Mouse (Mus musculus): ENCODE results near the gene Tm7sf3. TPM values are rescaled to one million over a fixed set of nuclear protein-coding genes. Genes with fewer than 3 reads are reported as not detected.

Gene Tm7sf3
- polyA plus RNA-seq, 1 experiment from 2014 or later, result 41.9 TPM

DNA sequence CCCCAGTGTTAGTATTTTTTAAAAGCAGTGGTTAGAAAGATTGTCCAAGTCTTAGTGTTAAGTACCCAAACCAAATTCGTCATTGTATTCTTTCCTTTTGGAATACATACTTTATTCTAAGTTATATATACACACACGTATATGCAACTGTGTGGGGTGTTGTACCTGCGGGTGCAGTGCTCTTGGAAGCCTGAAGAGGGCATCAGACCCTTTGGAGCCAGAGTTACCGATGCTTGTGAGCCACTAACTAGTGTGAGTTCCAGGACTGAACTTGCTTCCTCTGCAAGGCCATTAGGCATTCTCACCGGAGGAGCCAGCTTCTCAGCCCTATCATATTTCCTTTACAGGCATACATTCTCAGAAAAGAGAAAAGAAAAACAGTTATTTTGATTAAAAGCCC lies 20.1 kb upstream of the Tm7sf3 start:
- Histone ChIP-seq H3K9me3 (ENCODE audit: low read length) (no peaks in the 10 kb centered on the region), H3K27me3 (ENCODE audit: insufficient read depth, low read length) (no peaks in the 10 kb centered on the region), H3K36me3 (ENCODE audit: insufficient read depth, low read length) (no peaks in the 10 kb centered on the region), H3K27ac (ENCODE audit: low read length) (no peak overlapping the region), H3K4me1 (ENCODE audit: insufficient read depth, low read length) (no peaks in the 10 kb centered on the region), H3K4me3 (ENCODE audit: low read length) (no peak overlapping the region), H3K4me2 (replicated peaks; ENCODE audit: low read depth, low read length) (no peak overlapping the region), H3K9ac (replicated peaks; ENCODE audit: low read length) (no peak overlapping the region)
- ATAC-seq (ENCODE audit: low FRiP score, low TSS enrichment), result no peak
- 24% methylated on average over 5 of the region's 5 CpGs for WGBS

DNA sequence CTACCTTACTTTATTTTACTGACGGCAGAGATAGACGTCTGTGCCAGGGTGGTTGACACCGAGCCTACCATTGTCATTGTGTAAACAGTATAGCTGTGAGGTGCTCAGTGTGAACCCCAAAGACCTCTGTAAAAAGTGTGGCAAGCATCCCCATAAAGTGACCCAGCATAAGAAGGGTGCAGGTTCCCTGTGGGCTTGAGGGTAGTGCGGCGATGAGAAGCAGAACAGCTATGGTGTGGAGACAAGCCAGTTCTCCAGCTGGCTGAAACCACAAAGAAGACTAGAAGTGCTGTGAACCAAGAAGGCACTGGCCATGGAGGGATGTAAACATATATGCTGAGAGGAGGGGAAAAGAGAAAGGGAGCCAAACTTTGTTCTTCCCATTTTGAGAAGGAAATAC lies 19.0 kb upstream of the Tm7sf3 start:
- ATAC-seq (ENCODE audit: low FRiP score, low TSS enrichment), result no peak
- WGBS, result 86% methylated on average over 5 of the region's 5 CpGs
- no peak overlapping the region for H3K4me3 ChIP-seq (ENCODE audit: low read length)
- H3K4me1 ChIP-seq (ENCODE audit: insufficient read depth, low read length), result no peaks in the 10 kb centered on the region
- no peak overlapping the region for H3K9ac ChIP-seq (replicated peaks; ENCODE audit: low read length)
- no peaks in the 10 kb centered on the region for H3K27me3 ChIP-seq (ENCODE audit: insufficient read depth, low read length)
- no peaks in the 10 kb centered on the region for H3K9me3 ChIP-seq (ENCODE audit: low read length)
- no peaks in the 10 kb centered on the region for H3K36me3 ChIP-seq (ENCODE audit: insufficient read depth, low read length)
- H3K27ac ChIP-seq (ENCODE audit: low read length), result no peak overlapping the region
- H3K4me2 ChIP-seq (replicated peaks; ENCODE audit: low read depth, low read length), result no peak overlapping the region

DNA sequence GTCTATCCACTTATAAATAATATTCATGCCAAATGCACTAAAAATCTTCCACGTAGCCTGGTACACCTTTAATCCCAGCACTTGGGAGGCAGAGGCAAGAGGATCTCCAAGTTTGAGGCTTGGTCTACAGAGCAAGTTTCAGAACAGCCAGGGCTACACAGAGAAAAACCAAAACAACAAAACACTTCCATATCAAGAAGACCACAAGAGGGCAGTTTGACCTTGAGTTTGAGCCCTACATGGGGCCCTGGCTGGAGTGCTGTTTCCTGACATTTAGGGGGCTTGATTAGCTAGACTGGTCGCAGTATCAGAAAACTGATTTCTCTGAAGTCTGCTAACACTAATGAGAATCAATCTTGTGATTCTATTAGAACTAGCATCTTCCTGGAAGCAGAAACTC lies 18.0 kb upstream of the Tm7sf3 start:
- H3K4me2 ChIP-seq (replicated peaks; ENCODE audit: low read depth, low read length), result no peak overlapping the region
- no peak overlapping the region for H3K27ac ChIP-seq (ENCODE audit: low read length)
- H3K4me1 ChIP-seq (ENCODE audit: insufficient read depth, low read length), result no peaks in the 10 kb centered on the region
- H3K9me3 ChIP-seq (ENCODE audit: low read length), result no peaks in the 10 kb centered on the region
- H3K9ac ChIP-seq (replicated peaks; ENCODE audit: low read length), result no peak overlapping the region
- H3K27me3 ChIP-seq (ENCODE audit: insufficient read depth, low read length), result no peaks in the 10 kb centered on the region
- H3K36me3 ChIP-seq (ENCODE audit: insufficient read depth, low read length), result no peaks in the 10 kb centered on the region
- no peak; the same call in 1 of the 2 replicates for ATAC-seq (ENCODE audit: low FRiP score, low TSS enrichment)
- 58% methylated on average over 2 of the region's 2 CpGs for WGBS
- no peak overlapping the region for H3K4me3 ChIP-seq (ENCODE audit: low read length)

DNA sequence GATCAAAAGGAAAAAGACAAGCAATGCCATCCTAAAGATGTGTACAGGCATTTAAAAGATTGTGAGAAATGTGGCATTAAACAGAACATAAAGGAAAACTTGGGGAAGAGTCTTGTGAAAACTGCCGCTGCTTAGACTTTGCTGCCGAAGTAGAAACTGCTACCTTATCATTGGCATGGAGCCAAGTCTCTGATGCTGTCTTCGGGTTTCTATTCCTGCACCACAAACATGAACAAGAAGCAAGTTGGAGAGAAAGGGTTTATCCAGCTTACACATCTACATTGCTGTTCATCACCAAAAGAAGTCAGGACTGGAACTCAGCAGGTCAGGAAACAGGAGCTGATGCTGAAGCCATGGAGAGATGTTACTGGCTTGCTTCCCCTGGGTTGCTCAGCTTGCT lies 10.6 kb upstream of the Tm7sf3 start:
- WGBS, result 73% methylated on average over 3 of the region's 3 CpGs
- H3K4me2 ChIP-seq (replicated peaks; ENCODE audit: low read depth, low read length), result no peak overlapping the region
- ATAC-seq (ENCODE audit: low FRiP score, low TSS enrichment), result no peak

DNA sequence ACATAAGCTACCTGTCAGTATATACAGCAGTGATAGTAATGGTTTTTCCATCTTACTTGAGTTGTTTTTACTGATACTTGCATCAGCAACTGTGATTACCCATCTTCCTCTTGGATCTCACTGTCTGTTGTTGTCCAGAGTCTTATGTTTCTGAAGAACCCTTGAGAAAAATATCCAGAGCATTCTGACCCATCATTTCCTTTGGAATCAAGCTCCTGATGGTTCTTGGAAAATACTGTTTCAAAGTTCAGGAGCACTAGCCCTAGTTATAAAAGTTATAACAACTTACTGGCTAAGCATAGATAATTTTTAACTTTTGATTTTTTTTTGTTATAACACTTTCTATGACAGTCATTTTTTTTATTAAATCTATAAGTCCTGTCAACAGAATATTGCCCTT lies 8.8 kb upstream of the Tm7sf3 start:
- peaks cover 12% of the 10 kb centered on the region; the same call in 1 of the 2 replicates for H3K36me3 ChIP-seq (ENCODE audit: insufficient read depth, low read length)
- no peak for ATAC-seq (ENCODE audit: low FRiP score, low TSS enrichment)
- H3K9me3 ChIP-seq (ENCODE audit: low read length), result no peaks in the 10 kb centered on the region
- no peak overlapping the region for H3K9ac ChIP-seq (replicated peaks; ENCODE audit: low read length)
- no peak overlapping the region for H3K27ac ChIP-seq (ENCODE audit: low read length)
- H3K4me3 ChIP-seq (ENCODE audit: low read length), result no peak overlapping the region
- H3K27me3 ChIP-seq (ENCODE audit: insufficient read depth, low read length), result no peaks in the 10 kb centered on the region
- no peaks in the 10 kb centered on the region for H3K4me1 ChIP-seq (ENCODE audit: insufficient read depth, low read length)
- H3K4me2 ChIP-seq (replicated peaks; ENCODE audit: low read depth, low read length), result no peak overlapping the region

More for the DNA sequence above, 10.6 kb upstream of the Tm7sf3 start:
- Histone ChIP-seq H3K4me3 (ENCODE audit: low read length) (no peak overlapping the region), H3K9me3 (ENCODE audit: low read length) (no peaks in the 10 kb centered on the region), H3K4me1 (ENCODE audit: insufficient read depth, low read length) (no peaks in the 10 kb centered on the region), H3K27me3 (ENCODE audit: insufficient read depth, low read length) (no peaks in the 10 kb centered on the region), H3K36me3 (ENCODE audit: insufficient read depth, low read length) (peaks cover 12% of the 10 kb centered on the region; the same call in 1 of the 2 replicates), H3K9ac (replicated peaks; ENCODE audit: low read length) (no peak overlapping the region), H3K27ac (ENCODE audit: low read length) (no peak overlapping the region)

DNA sequence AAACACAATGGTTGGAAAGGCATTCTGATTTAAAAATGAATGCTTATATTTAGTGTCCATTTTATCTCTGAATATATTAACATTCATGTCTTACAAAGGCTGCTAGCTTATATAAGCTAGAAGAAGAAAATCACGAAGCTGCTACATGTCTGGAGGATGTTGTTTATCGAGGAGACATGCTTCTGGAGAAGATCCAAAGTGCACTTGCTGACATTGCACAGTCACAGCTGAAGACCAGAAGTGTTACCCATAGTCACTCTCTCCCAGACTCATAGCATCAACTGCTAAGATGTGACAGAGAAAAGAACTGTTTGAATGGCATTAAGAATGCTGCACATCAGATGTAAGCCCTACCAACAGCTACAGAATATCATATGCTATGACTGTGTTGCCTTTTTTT lies 7.4 kb upstream of the Tm7sf3 start:
- H3K4me2 ChIP-seq (replicated peaks; ENCODE audit: low read depth, low read length), result no peak overlapping the region
- 73% methylated on average over 2 of the region's 2 CpGs for WGBS

DNA sequence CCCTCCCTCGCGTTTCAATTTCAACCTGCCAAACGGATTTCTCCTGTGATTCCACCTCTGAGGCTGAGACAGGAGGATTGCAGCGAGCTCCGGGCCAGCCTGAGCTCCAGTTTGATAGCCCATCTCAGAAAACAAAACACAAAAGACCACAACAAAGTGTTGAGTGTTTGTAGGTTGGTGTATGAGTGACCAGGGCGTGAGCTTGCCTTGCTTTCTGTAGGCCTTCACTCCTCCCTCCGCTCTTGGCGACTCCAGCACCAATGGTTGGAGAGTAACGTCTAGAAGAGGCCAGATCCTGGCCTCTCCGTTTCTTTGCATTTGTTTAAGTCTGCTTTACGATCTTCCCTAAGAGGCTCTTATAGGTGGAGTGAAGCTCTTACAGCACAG lies 553 bp upstream of the Tm7sf3 start:
- 26% methylated on average over 11 of the region's 11 CpGs for WGBS
- no peaks in the 10 kb centered on the region for H3K9me3 ChIP-seq (ENCODE audit: low read length)
- H3K9ac ChIP-seq (replicated peaks; ENCODE audit: low read length), result peak overlapping the region; percentile 91
- no peaks in the 10 kb centered on the region for H3K36me3 ChIP-seq (ENCODE audit: insufficient read depth, low read length)
- ATAC-seq (ENCODE audit: low FRiP score, low TSS enrichment), result 0 out of 2 replicates have a peak, but pooled peaks have one; percentile 35
- H3K27ac ChIP-seq (ENCODE audit: low read length), result peak overlapping the region; percentile 95
- H3K27me3 ChIP-seq (ENCODE audit: insufficient read depth, low read length), result no peaks in the 10 kb centered on the region
- peaks cover 8% of the 10 kb centered on the region for H3K4me1 ChIP-seq (ENCODE audit: insufficient read depth, low read length)
- H3K4me3 ChIP-seq (ENCODE audit: low read length), result peak overlapping the region; percentile 93
- H3K4me2 ChIP-seq (replicated peaks; ENCODE audit: low read depth, low read length), result peak overlapping the region; percentile 78

More for the DNA sequence above, 7.4 kb upstream of the Tm7sf3 start:
- no peak overlapping the region for H3K4me3 ChIP-seq (ENCODE audit: low read length)
- H3K27ac ChIP-seq (ENCODE audit: low read length), result no peak overlapping the region
- no peak overlapping the region for H3K9ac ChIP-seq (replicated peaks; ENCODE audit: low read length)
- H3K4me1 ChIP-seq (ENCODE audit: insufficient read depth, low read length), result no peaks in the 10 kb centered on the region
- H3K9me3 ChIP-seq (ENCODE audit: low read length), result no peaks in the 10 kb centered on the region
- no peaks in the 10 kb centered on the region for H3K27me3 ChIP-seq (ENCODE audit: insufficient read depth, low read length)
- peaks cover 12% of the 10 kb centered on the region; the same call in 1 of the 2 replicates for H3K36me3 ChIP-seq (ENCODE audit: insufficient read depth, low read length)
- no peak for ATAC-seq (ENCODE audit: low FRiP score, low TSS enrichment)

DNA sequence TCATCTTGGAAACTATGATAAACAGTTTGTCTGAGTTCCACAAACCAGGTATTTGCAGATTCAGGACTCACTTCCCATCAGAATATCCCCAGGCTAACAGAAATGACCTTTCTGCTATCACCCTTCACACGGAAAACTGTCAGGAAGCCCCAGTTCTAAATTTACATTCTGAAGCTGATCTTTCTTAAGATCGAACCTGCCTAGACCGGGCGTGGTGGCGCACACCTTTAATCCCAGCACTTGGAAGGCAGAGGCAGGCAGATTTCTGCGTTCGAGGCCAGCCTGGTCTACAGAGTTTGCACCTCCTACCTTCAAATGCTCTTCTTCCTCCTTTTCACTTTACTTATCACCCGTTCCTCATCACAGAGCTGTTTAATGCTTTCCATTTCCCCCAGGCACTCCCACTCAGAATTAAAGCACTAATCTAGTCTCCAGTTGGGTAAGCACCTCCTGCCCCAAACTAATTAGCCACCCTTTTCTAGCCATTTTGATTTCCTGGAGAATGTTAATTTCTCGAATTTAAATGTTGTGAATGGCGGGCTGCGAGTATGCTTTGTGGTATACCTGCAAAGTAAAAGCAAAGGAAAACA lies 908 bp downstream of the Tm7sf3 start:
- Histone ChIP-seq H3K4me1 (ENCODE audit: insufficient read depth, low read length) (peaks cover 8% of the 10 kb centered on the region), H3K27ac (ENCODE audit: low read length) (peak overlapping the region; percentile 51; the same call in 1 of the 2 replicates), H3K36me3 (ENCODE audit: insufficient read depth, low read length) (no peaks in the 10 kb centered on the region), H3K4me3 (ENCODE audit: low read length) (peak overlapping the region; percentile 93), H3K9me3 (ENCODE audit: low read length) (no peaks in the 10 kb centered on the region), H3K27me3 (ENCODE audit: insufficient read depth, low read length) (no peaks in the 10 kb centered on the region), H3K9ac (replicated peaks; ENCODE audit: low read length) (peak overlapping the region; percentile 57), H3K4me2 (replicated peaks; ENCODE audit: low read depth, low read length) (peak overlapping the region; percentile 78)
- no peak for ATAC-seq (ENCODE audit: low FRiP score, low TSS enrichment)
- WGBS, result 64% methylated on average over 11 of the region's 11 CpGs

DNA sequence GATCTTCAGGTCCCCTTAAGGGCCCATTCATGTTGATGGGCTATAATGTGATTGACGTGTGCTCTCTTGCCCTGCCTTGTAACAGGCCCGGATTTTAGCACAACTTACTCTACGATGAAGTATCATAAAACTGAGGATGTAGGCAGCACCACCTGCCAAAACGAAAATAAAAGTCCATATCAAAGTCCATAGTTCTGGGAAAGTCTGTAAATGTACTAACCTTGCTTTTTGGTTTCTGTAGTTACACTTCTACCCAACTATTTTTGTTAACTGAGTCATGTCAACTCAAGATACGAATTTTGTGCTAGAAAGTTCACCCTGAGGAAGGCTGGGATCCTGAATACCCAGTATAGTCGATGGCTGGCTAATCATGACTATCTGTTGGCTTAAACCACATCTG lies 1.6 kb downstream of the Tm7sf3 start:
- no peak overlapping the region for H3K4me3 ChIP-seq (ENCODE audit: low read length)
- no peak overlapping the region for H3K27ac ChIP-seq (ENCODE audit: low read length)
- H3K4me1 ChIP-seq (ENCODE audit: insufficient read depth, low read length), result peaks cover 8% of the 10 kb centered on the region
- H3K9me3 ChIP-seq (ENCODE audit: low read length), result no peaks in the 10 kb centered on the region
- H3K4me2 ChIP-seq (replicated peaks; ENCODE audit: low read depth, low read length), result no peak overlapping the region
- no peak for ATAC-seq (ENCODE audit: low FRiP score, low TSS enrichment)
- no peaks in the 10 kb centered on the region for H3K27me3 ChIP-seq (ENCODE audit: insufficient read depth, low read length)
- WGBS, result 77% methylated on average over 6 of the region's 6 CpGs
- no peaks in the 10 kb centered on the region for H3K36me3 ChIP-seq (ENCODE audit: insufficient read depth, low read length)
- no peak overlapping the region for H3K9ac ChIP-seq (replicated peaks; ENCODE audit: low read length)

DNA sequence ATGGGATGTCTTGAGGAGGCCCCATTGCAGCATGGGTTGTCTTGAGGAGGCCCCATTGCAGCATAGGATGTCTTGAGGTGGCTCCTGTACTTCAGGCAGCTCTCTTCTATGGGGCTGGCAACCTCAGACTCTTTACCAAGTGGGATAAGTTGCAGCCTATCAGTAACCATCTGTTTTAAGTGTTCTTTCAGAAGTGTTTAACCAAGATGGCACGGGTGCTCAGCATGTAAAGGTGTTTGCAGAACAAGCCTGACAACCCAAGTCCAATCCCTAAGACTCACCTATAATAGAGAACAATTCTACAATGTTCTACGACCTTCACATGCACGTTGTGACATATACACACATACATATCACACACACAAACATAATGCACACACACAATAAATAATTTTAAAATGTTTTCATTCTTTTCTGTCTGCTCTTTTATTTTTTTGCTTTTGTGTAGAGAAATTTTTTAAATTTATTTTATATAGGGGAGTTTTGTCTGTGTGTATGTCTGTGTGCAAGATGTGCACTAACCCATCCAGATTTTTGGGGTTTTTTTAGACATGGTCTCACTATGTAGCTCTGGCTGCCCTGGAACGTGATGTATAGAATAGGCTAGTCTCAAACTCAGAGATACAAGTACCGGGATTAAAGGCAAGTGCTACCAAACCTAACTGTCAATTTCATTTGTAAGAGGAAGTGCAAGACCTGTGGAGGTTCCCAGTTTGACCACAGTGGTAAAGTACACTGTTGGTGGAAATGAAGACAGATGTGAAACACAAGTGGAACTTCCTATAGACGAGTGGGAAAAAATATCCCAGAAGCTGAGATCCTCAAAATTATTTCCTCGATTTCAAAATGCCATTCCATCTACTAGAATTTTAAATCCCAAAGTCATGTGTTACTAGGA lies 2.3 kb downstream of the Tm7sf3 start:
- Histone ChIP-seq H3K27me3 (ENCODE audit: insufficient read depth, low read length) (no peaks in the 10 kb centered on the region), H3K9me3 (ENCODE audit: low read length) (no peaks in the 10 kb centered on the region), H3K4me3 (ENCODE audit: low read length) (no peak overlapping the region), H3K9ac (replicated peaks; ENCODE audit: low read length) (no peak overlapping the region), H3K36me3 (ENCODE audit: insufficient read depth, low read length) (no peaks in the 10 kb centered on the region), H3K4me2 (replicated peaks; ENCODE audit: low read depth, low read length) (no peak overlapping the region), H3K4me1 (ENCODE audit: insufficient read depth, low read length) (peaks cover 8% of the 10 kb centered on the region), H3K27ac (ENCODE audit: low read length) (no peak overlapping the region)
- no peak for ATAC-seq (ENCODE audit: low FRiP score, low TSS enrichment)
- WGBS, result 85% methylated on average over 7 of the region's 7 CpGs

All from kidney, embryonic 16.5 days (tissue).